Mouse (Mus musculus) 3134 (cell line): Measurements from ENCODE around the gene Ccnk.
A peak's percentile ranks its signal among the peaks of the same experiment; 100 is the strongest.

Source experiments
- DNase-seq: peaks from one replicate; pipeline ENCODE4 v3.0.0-alpha.2; 2011; ENCODE audit warnings: low spot score; ENCODE audit not compliant: insufficient read length; ENCODE audit errors: extremely low read depth

The Ccnk gene

GRCm38 (mm10) chr12:108242243-108242745 is 62.9 kb downstream of the Ccnk start:
- DNase-seq, result no peak

- peak; percentile 59 for DNase-seq
Observed at GRCm38 (mm10) chr12:108244778-108245177, 65.4 kb downstream of the Ccnk start.

- DNase-seq, result no peak
Observed at GRCm38 (mm10) chr12:108245579-108245978, 66.2 kb downstream of the Ccnk start.

- no peak for DNase-seq
Observed at GRCm38 (mm10) chr12:108246759-108247500, 67.6 kb downstream of the Ccnk start.

- no peak for DNase-seq
Observed at GRCm38 (mm10) chr12:108249019-108249418, 69.6 kb downstream of the Ccnk start.

GRCm38 (mm10) chr12:108249522-108249921 is 70.1 kb downstream of the Ccnk start:
- DNase-seq, result no peak

GRCm38 (mm10) chr12:108251034-108251792 is 71.8 kb downstream of the Ccnk start:
- no peak for DNase-seq

- DNase-seq, result no peak
Observed at GRCm38 (mm10) chr12:108251825-108252542, 72.6 kb downstream of the Ccnk start.
